Mouse (Mus musculus) macrophage (primary cell): Measurements from ENCODE around the gene Nsf. TPM values are rescaled to one million over a fixed set of nuclear protein-coding genes. Genes with fewer than 3 reads are reported as not detected.

Source experiments
- H3K27ac ChIP-seq: fragments of 350-480 bp; formaldehyde crosslinking; 2 replicates; pipeline ENCODE4 v1.9.0; 2021
- H3K36me3 ChIP-seq: fragments of 350-480 bp; formaldehyde crosslinking; 2 replicates; pipeline ENCODE4 v1.9.0; 2021; ENCODE audit errors: inconsistent target
- H3K4me3 ChIP-seq: fragments of 350-480 bp; formaldehyde crosslinking; 2 replicates; pipeline ENCODE4 v1.9.0; 2021; ENCODE audit errors: inconsistent target
- H3K79me2 ChIP-seq: fragments of 350-480 bp; formaldehyde crosslinking; 2 replicates; pipeline ENCODE4 v1.9.0; 2021; ENCODE audit errors: inconsistent target
- WGBS: methylation state at CpG from one replicate; pipeline ENCODE4 v1.1.7; 2026; ENCODE audit warnings: inconsistent platforms; ENCODE audit not compliant: missing documents; 5-methylcytosine and 5-hydroxymethylcytosine counted together
- polyA plus RNA-seq: library from polyadenylated mRNA; stranded (reverse); fragments of 250-400 nt; gene quantifications from 3 replicates; pipeline ENCODE4 v1.2.4, GENCODE M21; 2018; ENCODE audit warnings: inconsistent platforms

Nsf gene
- polyA plus RNA-seq, 1 experiment from 2014 or later = 88.9 TPM

DNA sequence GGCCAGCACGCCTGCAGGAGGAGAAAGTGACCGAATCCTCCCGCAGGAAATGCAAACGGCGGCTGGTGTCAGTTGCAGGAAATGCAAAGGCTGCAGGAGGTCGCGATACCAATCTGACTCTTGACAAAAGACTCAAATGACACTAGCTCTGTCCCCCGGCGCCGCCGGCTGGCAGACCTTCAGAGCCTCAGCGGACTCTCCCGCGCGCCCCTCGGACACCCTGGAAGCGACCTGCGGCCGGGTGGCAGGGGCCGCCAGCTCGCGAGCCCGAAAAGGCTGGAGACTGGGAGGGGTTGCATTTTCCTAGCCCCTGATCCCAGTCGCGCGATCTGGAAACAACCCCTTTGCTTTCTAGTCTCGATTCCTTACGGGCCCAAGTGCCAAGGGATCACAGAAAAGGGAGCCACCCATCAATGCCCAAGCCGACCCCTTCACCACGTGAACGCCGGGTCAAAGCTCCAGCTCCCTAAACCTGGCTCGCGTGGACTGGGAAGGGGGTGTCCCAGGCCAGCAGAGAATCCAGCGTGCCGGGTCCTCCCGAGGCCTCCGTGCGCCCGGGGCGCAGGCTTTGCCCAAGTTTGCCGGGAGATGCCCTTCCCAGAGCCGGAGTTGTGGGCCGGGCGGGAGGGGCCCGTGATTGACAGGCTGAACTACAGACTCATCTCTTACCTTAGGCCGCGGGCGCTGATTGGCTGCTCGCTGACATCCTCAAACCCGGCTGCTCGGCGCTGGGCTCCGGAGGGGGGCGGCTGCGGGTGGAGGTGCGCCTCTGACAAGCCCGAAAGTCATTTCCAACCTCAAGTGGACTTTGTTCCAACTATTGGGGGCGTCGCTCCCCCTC lies 180.2 kb downstream of the Nsf start, which contains the start of gene Wnt3:
TSS of gene Wnt3 (plus strand) at position 764 of the 841 bp plus-strand sequence.
- Histone ChIP-seq H3K36me3 (no peaks in the 10 kb centered on the region), H3K4me3 (no peak within 1 kb of the TSS), H3K27ac (no peak within 1 kb of the TSS), H3K79me2 (no peaks in the 10 kb centered on the region)
- WGBS = 3% methylated on average over 58 of the region's 60 CpGs

- WGBS = 4% methylated on average over 21 of the region's 23 CpGs
- H3K4me3 ChIP-seq = no peak overlapping the region
- H3K79me2 ChIP-seq = no peaks in the 10 kb centered on the region
These were observed 181.1 kb downstream of the Nsf start for GRCm38 (mm10) chr11:103772505-103773386.

More at GRCm38 (mm10) chr11:103772505-103773386, 181.1 kb downstream of the Nsf start:
- no peak overlapping the region for H3K27ac ChIP-seq
- H3K36me3 ChIP-seq = no peaks in the 10 kb centered on the region

Other genes with a start within 250 kb of the Nsf start
- gene Wnt9b, start 204.2 kb downstream of the Nsf start, polyA plus RNA-seq = not detected in 3 replicates
- gene Wnt3, start 179.9 kb downstream of the Nsf start, polyA plus RNA-seq = not detected in 3 replicates
- 36.4 to 59.4 TPM (median 58.5 TPM) in 3 replicates for gene Arf2, start 12.7 kb upstream of the Nsf start, polyA plus RNA-seq
- gene Crhr1, start 178.8 kb upstream of the Nsf start, polyA plus RNA-seq = not detected in 3 replicates
- gene Sppl2c, start 232.3 kb upstream of the Nsf start, polyA plus RNA-seq = not detected in 3 replicates